Mouse (Mus musculus) heart, adult 2 months (tissue): ENCODE data around the gene Filip1l. TPM values are rescaled to one million over a fixed set of nuclear protein-coding genes. Genes with fewer than 3 reads are reported as not detected.

Experiments
- DNase-seq, 2 experiments: peaks; one replicate each; pipeline ENCODE4 v3.0.0; 2021
- H3K27ac ChIP-seq: fragments of 200-600 bp; 2 replicates; pipeline ENCODE4 v1.8.1; 2022
- H3K27me3 ChIP-seq: fragments of 200-500 bp; 2 replicates; pipeline ENCODE4 v1.6.1; 2012; ENCODE audit warnings: mild to moderate bottlenecking, low read length, inconsistent platforms, mixed read lengths; ENCODE audit not compliant: control insufficient read depth, insufficient read depth
- H3K36me3 ChIP-seq: fragments of 200-500 bp; 2 replicates; pipeline ENCODE4 v1.6.1; 2012; ENCODE audit warnings: low read length, inconsistent platforms; ENCODE audit not compliant: control insufficient read depth, insufficient read depth
- H3K4me1 ChIP-seq: fragments of 200-500 bp; 2 replicates; pipeline ENCODE4 v1.6.1; 2011; ENCODE audit warnings: low read length; ENCODE audit not compliant: control insufficient read depth, insufficient read depth
- H3K4me3 ChIP-seq: fragments of 200-600 bp; 2 replicates; pipeline ENCODE4 v1.8.1; 2022
- H3K79me2 ChIP-seq: fragments of 200-500 bp; replicated peaks from 2 replicates; pipeline ENCODE4 v1.6.1; 2012; ENCODE audit warnings: mild to moderate bottlenecking, inconsistent platforms, low read length, moderate library complexity, mixed read lengths; ENCODE audit not compliant: control insufficient read depth, insufficient read depth
- H3K9ac ChIP-seq: fragments of 200-500 bp; 2 replicates; pipeline ENCODE4 v1.6.1; 2012; ENCODE audit warnings: low read depth, mild to moderate bottlenecking, control low read depth, inconsistent platforms, low read length, mixed read lengths
- CTCF ChIP-seq: fragments of 200-600 bp; IDR thresholded peaks from 2 replicates; pipeline ENCODE4 v1.8.1; 2022; ENCODE audit warnings: antibody characterized with exemption, mild to moderate bottlenecking, moderate library complexity
- EP300 ChIP-seq: fragments of 200-500 bp; IDR thresholded peaks from 2 replicates; pipeline ENCODE4 v1.6.1; 2011; ENCODE audit warnings: low read depth, low read length, control low read depth; ENCODE audit not compliant: insufficient read depth
- POLR2A ChIP-seq: fragments of 200-500 bp; IDR thresholded peaks from 2 replicates; pipeline ENCODE4 v1.6.1; 2011; ENCODE audit warnings: mild to moderate bottlenecking, low read depth, low read length, control low read depth; ENCODE audit not compliant: insufficient read depth
- WGBS: fragments of 180-500 bp; shearing (Covaris S2); methylation state at CpG from one replicate; pipeline ENCODE4 v1.1.7; 2018; 5-methylcytosine and 5-hydroxymethylcytosine counted together
- intact Hi-C: fragments of 180-260 bp; cut with DNase I; formaldehyde crosslinking; loops from one replicate; pipeline ENCODE4 v1.15.1; 2025
- polyA plus RNA-seq: library from polyadenylated mRNA; depleted of rRNA; stranded (reverse); fragments of >200 nt; gene quantifications from 2 replicates; pipeline ENCODE4 v1.2.3, GENCODE M21; 2012
- total RNA-seq, 2 experiments: library from RNA; stranded (reverse); gene quantifications; 2 replicates each; pipeline ENCODE4 v1.2.3; 2021

Gene Filip1l
- total and polyA plus RNA-seq, 3 experiments, result 9.2 to 36.3 (median 35.0) TPM

- peak overlapping the region; percentile 40 for H3K27ac ChIP-seq
- peaks cover 67% of the 10 kb centered on the region for H3K36me3 ChIP-seq
- peaks cover 2% of the 10 kb centered on the region for H3K79me2 ChIP-seq
- intact Hi-C loops, result no loop called here
- TF ChIP-seq CTCF (no peak), EP300 (no peak), POLR2A (no peak)
- H3K9ac ChIP-seq, result no peak overlapping the region
- peaks cover 24% of the 10 kb centered on the region for H3K4me1 ChIP-seq
- no peak overlapping the region for H3K4me3 ChIP-seq
- no peaks in the 10 kb centered on the region for H3K27me3 ChIP-seq
- WGBS, result 29% methylated on average over 2 of the region's 2 CpGs
- no peak for DNase-seq
These were observed 203.4 kb downstream of the Filip1l start for GRCm38 (mm10) chr16:57556244-57556643.

- no peak for TF ChIP-seq EP300
- no peak for TF ChIP-seq CTCF
- no peak for TF ChIP-seq POLR2A
- Histone ChIP-seq H3K36me3 (peaks cover 66% of the 10 kb centered on the region), H3K27me3 (no peaks in the 10 kb centered on the region), H3K9ac (no peak overlapping the region), H3K79me2 (peaks cover 2% of the 10 kb centered on the region), H3K4me3 (no peak overlapping the region), H3K27ac (no peak overlapping the region; the same call in 1 of the 2 replicates), H3K4me1 (peaks cover 14% of the 10 kb centered on the region)
- 91% methylated on average over 3 of the region's 3 CpGs for WGBS
- intact Hi-C loops, result no loop called here
- DNase-seq, result no peak
These were observed 205.4 kb downstream of the Filip1l start for GRCm38 (mm10) chr16:57558258-57558657.

- TF ChIP-seq POLR2A, result no peak
- no peak for TF ChIP-seq CTCF
- no peak for TF ChIP-seq EP300
- intact Hi-C loops, result no loop called here
- no peak overlapping the region for H3K4me3 ChIP-seq
- H3K9ac ChIP-seq, result no peak overlapping the region
- H3K36me3 ChIP-seq, result peaks cover 65% of the 10 kb centered on the region
- H3K79me2 ChIP-seq, result peaks cover 2% of the 10 kb centered on the region
- no peak for DNase-seq
- 68% methylated on average over 1 of the region's 1 CpGs for WGBS
- H3K27ac ChIP-seq, result 0 out of 2 replicates have a peak overlapping the region, but pooled peaks have one; percentile 7
- no peaks in the 10 kb centered on the region for H3K27me3 ChIP-seq
- peaks cover 17% of the 10 kb centered on the region for H3K4me1 ChIP-seq
These were observed 207.3 kb downstream of the Filip1l start for GRCm38 (mm10) chr16:57560185-57560584.

- intact Hi-C loops, result no loop called here
- no peak overlapping the region for H3K4me3 ChIP-seq
- DNase-seq, result no peak
- WGBS, result 27% methylated on average over 3 of the region's 3 CpGs
- peaks cover 46% of the 10 kb centered on the region for H3K36me3 ChIP-seq
- H3K27me3 ChIP-seq, result no peaks in the 10 kb centered on the region
- peaks cover 14% of the 10 kb centered on the region for H3K4me1 ChIP-seq
- no peak overlapping the region for H3K9ac ChIP-seq
- TF ChIP-seq POLR2A (no peak), EP300 (no peak), CTCF (no peak)
- H3K27ac ChIP-seq, result peak overlapping the region; percentile 40
- peaks cover 2% of the 10 kb centered on the region for H3K79me2 ChIP-seq
These were observed 210.6 kb downstream of the Filip1l start for GRCm38 (mm10) chr16:57563453-57563852.

GRCm38 (mm10) chr16:57564807-57565206 lies 211.9 kb downstream of the Filip1l start:
- no peak overlapping the region for H3K27ac ChIP-seq
- H3K27me3 ChIP-seq, result no peaks in the 10 kb centered on the region
- TF ChIP-seq CTCF (no peak), EP300 (no peak), POLR2A (no peak)
- intact Hi-C loops, result no loop called here
- no peak overlapping the region; the same call in 1 of the 2 replicates for H3K9ac ChIP-seq
- WGBS, result 35% methylated on average over 1 of the region's 1 CpGs
- no peak overlapping the region for H3K4me3 ChIP-seq
- no peaks in the 10 kb centered on the region for H3K79me2 ChIP-seq
- no peak for DNase-seq
- H3K4me1 ChIP-seq, result peaks cover 12% of the 10 kb centered on the region
- H3K36me3 ChIP-seq, result peaks cover 47% of the 10 kb centered on the region

GRCm38 (mm10) chr16:57566215-57566614 lies 213.3 kb downstream of the Filip1l start:
- Histone ChIP-seq H3K27me3 (no peaks in the 10 kb centered on the region), H3K9ac (no peak overlapping the region), H3K36me3 (peaks cover 50% of the 10 kb centered on the region), H3K4me3 (no peak overlapping the region), H3K79me2 (no peaks in the 10 kb centered on the region), H3K27ac (peak overlapping the region; percentile 34), H3K4me1 (peaks cover 14% of the 10 kb centered on the region)
- DNase-seq, result peak; percentile 42 to 46
- WGBS, result 15% methylated on average over 3 of the region's 3 CpGs
- no peak for TF ChIP-seq POLR2A
- no peak for TF ChIP-seq EP300
- TF ChIP-seq CTCF, result no peak
- intact Hi-C loops, result no loop called here
